Mouse (Mus musculus) kidney, postnatal 25 days (tissue): ENCODE results near the gene Rbms1.

ENCODE experiments used
- DNase-seq, 2 experiments: peaks; one replicate each; pipeline ENCODE4 v3.0.0; 2021; ENCODE audit warnings: mixed read lengths in 2 of 2

The Rbms1 gene

GRCm38 (mm10) chr2:60914524-60915280 lies 48.3 kb downstream of the Rbms1 start:
- DNase-seq, result no peak

GRCm38 (mm10) chr2:60913281-60913680 lies 49.7 kb downstream of the Rbms1 start:
- DNase-seq, result no peak

GRCm38 (mm10) chr2:60911716-60912115 lies 51.3 kb downstream of the Rbms1 start:
- no peak for DNase-seq

GRCm38 (mm10) chr2:60910820-60911219 lies 52.2 kb downstream of the Rbms1 start:
- peak; percentile 84 to 86 for DNase-seq

GRCm38 (mm10) chr2:60908551-60908950 lies 54.4 kb downstream of the Rbms1 start:
- no peak for DNase-seq

- no peak for DNase-seq
These were observed 54.9 kb downstream of the Rbms1 start for GRCm38 (mm10) chr2:60908116-60908515.

- DNase-seq, result no peak
These were observed 57.7 kb downstream of the Rbms1 start for GRCm38 (mm10) chr2:60905283-60905682.

GRCm38 (mm10) chr2:60904141-60904540 lies 58.9 kb downstream of the Rbms1 start:
- no peak for DNase-seq

- no peak for DNase-seq
These were observed 59.5 kb downstream of the Rbms1 start for GRCm38 (mm10) chr2:60903535-60903934.

- DNase-seq, result no peak
These were observed 60.4 kb downstream of the Rbms1 start for GRCm38 (mm10) chr2:60902446-60903137.

GRCm38 (mm10) chr2:60901511-60901951 lies 61.5 kb downstream of the Rbms1 start:
- DNase-seq, result peak; percentile 47 to 71

- no peak for DNase-seq
These were observed 62.0 kb downstream of the Rbms1 start for GRCm38 (mm10) chr2:60901013-60901412.

GRCm38 (mm10) chr2:60893042-60893441 lies 70.0 kb downstream of the Rbms1 start:
- peak in 1 of 2 experiments; percentile 40 for DNase-seq

- peak; percentile 35 to 63 for DNase-seq
These were observed 79.1 kb downstream of the Rbms1 start for GRCm38 (mm10) chr2:60883931-60884330.

GRCm38 (mm10) chr2:60883043-60883365 lies 80.0 kb downstream of the Rbms1 start:
- no peak for DNase-seq

- DNase-seq, result no peak
These were observed 80.6 kb downstream of the Rbms1 start for GRCm38 (mm10) chr2:60882202-60883042.

GRCm38 (mm10) chr2:60881571-60882041 lies 81.4 kb downstream of the Rbms1 start:
- no peak for DNase-seq

GRCm38 (mm10) chr2:60880789-60881570 lies 82.0 kb downstream of the Rbms1 start:
- peak; percentile 73 to 89 for DNase-seq

GRCm38 (mm10) chr2:60879966-60880788 lies 82.8 kb downstream of the Rbms1 start:
- no peak for DNase-seq

- DNase-seq, result no peak
These were observed 83.7 kb downstream of the Rbms1 start for GRCm38 (mm10) chr2:60879141-60879818.
